Mouse (Mus musculus) embryo, embryonic 11.5 days (tissue): ENCODE results near the gene Vwa5b1.

Experiments
- DNase-seq: peaks from one replicate; pipeline ENCODE4 v3.0.0-alpha.2; 2012; ENCODE audit warnings: low read depth, low spot score

Vwa5b1 gene

DNA sequence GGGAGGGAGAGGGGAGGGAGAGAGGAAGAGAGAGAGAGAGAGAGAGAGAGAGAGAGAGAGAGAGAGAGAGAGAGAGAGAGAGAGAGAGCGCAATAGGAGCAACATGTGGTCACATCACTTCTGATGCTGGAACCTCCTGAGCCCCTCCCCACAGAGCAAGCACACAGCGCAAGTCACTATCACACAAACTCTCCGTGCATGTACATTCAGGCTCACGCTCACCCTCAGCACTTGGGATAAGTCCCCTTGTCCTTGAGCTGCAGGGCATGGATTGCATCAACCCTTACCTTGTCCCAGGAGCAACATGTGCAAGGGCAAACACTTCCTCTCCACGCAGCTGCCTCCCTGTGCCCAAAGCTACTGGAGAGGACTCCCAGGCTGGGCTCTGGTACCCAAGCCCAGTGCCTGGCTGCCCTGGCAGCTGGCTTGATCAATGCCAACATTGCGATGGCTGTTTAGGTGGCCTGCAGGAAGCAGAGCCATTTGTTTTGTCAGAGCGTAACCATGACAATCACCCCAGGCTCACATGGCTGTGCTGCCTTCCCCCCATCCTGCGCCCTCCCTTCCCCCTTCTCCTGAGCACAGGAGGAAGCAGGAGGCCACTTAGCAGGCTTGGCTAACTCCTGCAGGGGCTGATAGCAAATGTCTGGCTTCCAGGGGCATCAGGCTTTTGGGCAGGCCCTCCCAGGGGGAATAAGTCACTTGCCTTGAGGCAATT lies at the start of gene Vwa5b1:
Gene Vwa5b1 (minus strand): TSS at position 457 of the 718 bp plus-strand sequence.
- DNase-seq: no peak

DNA sequence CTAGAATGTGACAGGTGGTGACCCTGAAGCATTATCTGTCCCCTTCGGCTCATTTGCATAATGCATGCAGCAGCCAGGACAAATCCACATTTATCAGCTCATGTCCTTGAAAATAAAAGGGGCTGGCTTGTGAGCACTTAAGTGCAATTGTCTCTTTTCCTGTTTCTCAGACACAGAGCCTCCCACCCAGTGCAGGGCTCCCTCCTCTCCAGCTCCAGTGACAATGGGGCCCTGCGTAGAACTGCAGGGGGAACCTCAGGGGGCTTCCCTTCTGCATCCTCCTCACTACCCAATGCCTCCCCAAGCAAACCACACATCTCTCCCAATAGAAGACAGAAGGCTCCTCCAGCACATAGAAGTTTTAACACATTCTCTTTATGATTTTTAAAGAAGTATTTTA lies 47.1 kb upstream of the Vwa5b1 start:
- no peak for DNase-seq

DNA sequence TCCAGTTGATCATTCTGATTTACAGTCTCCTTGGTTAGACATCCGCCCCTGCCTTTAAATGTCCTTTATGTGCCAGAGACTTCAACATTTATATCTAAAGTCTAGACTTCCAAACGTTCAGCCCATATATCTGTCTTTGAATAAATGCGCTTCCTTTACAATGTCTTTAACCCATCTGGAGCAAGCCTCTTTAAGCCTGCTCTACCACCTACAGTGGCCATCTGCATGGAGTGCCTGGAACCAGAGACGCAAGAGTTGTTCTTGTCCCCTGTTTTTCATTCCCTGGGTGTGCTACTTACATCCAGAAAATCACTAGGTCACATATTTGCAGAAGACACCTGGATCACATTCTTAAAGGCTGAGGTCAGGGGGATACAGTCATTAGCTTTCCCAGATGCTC lies 44.4 kb upstream of the Vwa5b1 start:
- no peak for DNase-seq

DNA sequence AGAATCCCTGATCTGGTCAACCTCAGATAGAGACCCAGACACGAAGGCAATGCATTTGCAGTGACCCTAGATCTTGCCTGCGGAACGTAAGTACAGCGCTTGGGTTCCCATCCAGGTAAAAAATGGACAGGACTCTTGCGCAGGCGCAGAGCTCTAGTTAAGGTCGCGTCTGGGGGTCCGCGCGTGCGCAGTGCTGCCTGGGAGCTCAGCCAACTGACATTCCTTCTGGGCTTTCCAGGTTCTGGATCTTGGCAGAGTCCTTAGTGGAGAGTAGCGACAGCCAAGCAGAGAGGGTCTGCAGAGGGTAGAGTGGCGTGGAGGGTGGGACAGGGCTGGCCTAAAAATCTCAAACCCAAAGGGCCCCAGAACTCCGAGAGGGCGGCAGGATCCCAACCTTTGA lies 41.9 kb upstream of the Vwa5b1 start:
- DNase-seq: no peak

- peak; percentile 32 for DNase-seq
These were observed 40.8 kb upstream of the Vwa5b1 start for GRCm38 (mm10) chr4:138676480-138676879.

DNA sequence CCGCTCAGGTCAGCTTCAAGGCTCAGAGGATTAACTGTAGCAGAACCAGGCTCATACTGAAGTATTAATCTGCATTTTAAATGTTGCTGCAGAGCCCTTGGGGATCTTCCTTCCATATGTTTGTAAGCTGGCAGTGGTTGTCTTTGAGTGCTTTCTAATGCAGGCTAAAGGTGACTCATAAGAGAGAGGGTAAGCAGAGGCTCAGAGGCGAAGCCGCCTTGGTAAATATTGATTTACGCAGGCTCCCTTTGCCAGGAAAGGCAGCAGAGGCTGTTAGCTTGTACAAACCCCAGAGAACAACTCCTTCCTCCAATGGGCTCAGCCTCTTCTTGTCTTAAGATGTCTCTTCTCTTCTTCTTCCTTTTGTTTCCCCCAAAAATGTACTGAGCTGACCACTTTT lies 36.5 kb upstream of the Vwa5b1 start:
- DNase-seq: no peak

- no peak for DNase-seq
These were observed 34.6 kb upstream of the Vwa5b1 start for GRCm38 (mm10) chr4:138670093-138670889.

DNA sequence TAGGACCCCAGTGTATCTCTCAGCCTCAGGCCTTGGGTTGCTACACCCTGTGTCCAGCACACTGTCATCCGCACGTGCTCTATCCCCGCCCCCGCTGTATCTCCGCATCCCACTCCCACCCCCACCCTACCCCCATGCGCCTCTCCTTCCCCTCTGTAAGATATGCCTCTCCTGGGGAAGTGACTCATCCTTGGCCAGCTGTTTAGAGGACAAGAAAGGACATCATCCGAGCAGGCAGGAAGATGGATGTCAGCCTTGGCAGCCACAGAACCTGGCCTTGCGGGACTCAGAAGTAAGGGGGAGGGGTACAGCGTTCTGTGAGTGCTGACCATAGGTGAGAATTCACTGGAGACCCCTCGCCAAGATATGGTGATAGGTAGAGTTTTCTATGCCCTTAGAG lies 30.8 kb upstream of the Vwa5b1 start:
- no peak for DNase-seq

GRCm38 (mm10) chr4:138659936-138660602 lies 24.4 kb upstream of the Vwa5b1 start:
- no peak for DNase-seq

GRCm38 (mm10) chr4:138653056-138653455 lies 17.4 kb upstream of the Vwa5b1 start:
- no peak for DNase-seq

DNA sequence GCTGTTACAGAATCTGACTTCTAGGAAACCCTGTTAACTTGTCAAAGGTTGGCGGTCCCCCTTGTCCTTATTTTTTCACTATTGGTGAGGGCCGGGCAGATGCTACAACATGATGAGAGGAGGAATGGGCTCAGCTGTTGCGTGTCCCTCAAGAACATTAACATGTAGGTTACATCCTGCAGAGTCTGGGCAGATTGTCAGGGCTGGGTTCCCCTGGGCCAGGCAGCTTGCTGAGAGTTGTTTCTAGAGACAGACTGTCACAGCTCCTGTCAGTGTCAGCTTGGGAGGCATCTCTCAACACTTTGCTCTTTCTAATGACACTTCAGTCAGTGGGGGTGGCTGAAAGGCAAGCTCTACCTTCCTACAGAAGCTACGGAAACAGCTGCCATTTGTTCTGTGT lies 16.2 kb upstream of the Vwa5b1 start:
- DNase-seq: no peak

DNA sequence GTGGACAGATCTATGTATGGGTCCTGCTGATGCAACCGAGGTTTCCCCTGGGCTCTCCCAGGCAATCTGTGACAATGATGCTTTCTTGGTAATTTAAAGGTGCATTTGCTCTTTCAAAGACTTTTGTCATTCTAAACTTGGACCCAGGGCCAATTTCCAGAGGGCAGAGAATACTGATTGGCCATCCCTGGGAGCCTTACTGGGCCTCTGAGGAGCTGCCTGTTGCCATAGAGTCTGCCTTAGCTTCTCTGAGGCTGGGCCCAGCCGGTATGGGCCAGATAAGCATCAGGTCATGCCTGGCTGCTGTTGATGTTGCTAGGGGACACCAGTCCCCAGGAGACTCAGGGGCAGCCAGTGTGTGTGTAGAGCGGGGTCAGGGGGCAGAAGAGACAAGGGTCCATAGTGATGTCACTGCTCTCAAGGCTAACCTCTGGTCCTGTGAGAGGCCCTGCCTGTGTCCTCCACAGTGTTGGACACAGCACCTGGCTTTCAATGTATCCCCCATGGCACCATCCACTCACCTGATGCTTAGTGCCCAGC lies 12.5 kb upstream of the Vwa5b1 start:
- DNase-seq: no peak

- DNase-seq: no peak
These were observed 6.6 kb upstream of the Vwa5b1 start for GRCm38 (mm10) chr4:138642272-138642671.

- no peak for DNase-seq
These were observed 445 bp upstream of the Vwa5b1 start for GRCm38 (mm10) chr4:138636146-138636511.

DNA sequence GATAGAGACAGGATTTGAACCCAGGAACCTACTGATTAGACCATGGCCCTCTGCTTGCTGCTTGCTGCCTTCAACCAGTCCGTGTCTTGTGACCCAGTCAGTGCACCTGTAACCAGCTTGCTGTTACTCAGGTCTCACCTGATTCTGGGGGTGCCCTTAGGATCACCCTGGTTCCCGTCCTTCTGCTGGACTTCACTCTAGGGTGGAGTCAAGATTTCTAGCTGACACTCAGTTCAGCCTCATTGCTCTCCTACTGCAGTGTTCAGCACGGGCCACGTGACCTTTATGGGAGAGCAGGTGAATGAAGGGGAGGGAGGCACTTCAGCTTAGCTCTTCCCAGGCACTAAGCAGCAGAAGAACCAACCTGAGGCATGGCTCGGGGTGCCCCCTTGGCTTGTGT lies 7.4 kb downstream of the Vwa5b1 start:
- no peak for DNase-seq

GRCm38 (mm10) chr4:138614454-138614853 lies 21.2 kb downstream of the Vwa5b1 start:
- no peak for DNase-seq

GRCm38 (mm10) chr4:138601926-138602325 lies 33.8 kb downstream of the Vwa5b1 start:
- no peak for DNase-seq

DNA sequence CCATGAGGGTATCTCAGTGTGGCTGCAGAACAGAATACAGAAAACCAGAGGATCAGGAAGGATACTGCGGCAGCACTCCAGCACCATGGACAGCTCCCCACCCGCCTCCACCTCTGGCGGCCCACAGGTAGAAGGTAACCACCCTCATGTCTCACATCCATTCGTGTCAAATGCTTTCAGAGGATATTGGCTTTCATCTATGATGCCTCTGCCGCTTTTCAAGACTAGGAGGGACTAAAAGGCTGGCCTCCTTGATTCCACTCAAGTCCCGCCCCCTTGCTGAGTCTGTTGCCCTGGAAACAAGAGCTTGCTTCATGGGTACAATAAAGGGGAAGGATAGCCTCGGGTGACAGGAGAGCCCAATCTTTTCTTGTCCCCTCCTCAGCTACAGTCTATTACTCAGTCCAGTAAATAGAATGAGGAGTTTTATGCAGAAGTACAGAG lies 37.8 kb downstream of the Vwa5b1 start:
- peak; percentile 36 for DNase-seq

- DNase-seq: no peak
These were observed 39.1 kb downstream of the Vwa5b1 start for GRCm38 (mm10) chr4:138596391-138597130.

- DNase-seq: no peak
These were observed 50.7 kb downstream of the Vwa5b1 start for GRCm38 (mm10) chr4:138584946-138585345.

DNA sequence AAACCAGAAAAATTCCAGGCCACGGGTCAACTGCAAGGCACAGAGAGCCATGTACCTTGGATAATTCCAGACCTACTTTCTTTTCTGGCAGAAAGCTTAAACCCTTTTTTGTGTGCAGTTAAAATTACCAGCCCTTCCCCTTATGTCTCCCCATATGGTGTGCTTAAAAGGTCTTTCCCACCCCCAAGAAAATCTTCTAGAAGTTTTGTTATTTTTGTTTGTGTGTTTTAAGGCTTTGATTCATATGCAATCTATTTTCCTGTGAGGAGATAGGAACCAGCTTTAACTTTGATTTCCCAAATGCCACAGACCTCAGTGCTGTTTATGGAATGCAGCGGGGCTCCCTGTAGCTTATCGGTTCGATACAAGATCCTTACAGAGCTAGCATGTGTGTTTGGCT lies 53.2 kb downstream of the Vwa5b1 start:
- DNase-seq: no peak

GRCm38 (mm10) chr4:138578406-138578805 lies 57.3 kb downstream of the Vwa5b1 start:
- DNase-seq: no peak
